Mouse (Mus musculus) ES-Bruce4 (cell line): ENCODE data around the gene Lyrm1.

Experiments
- CTCF ChIP-seq: IDR thresholded peaks from one replicate; pipeline ENCODE4 v1.8.1; 2011; ENCODE audit warnings: low read depth, low read length
- EP300 ChIP-seq: IDR thresholded peaks from 2 replicates; pipeline ENCODE4 v1.6.1; 2011; ENCODE audit warnings: low read depth, low read length; ENCODE audit not compliant: insufficient read depth
- POLR2A ChIP-seq: IDR thresholded peaks from one replicate; pipeline ENCODE4 v1.8.1; 2011; ENCODE audit warnings: low read length; ENCODE audit not compliant: insufficient read depth

GRCm38 (mm10) chr7:119959491-119959890, 63.8 kb downstream of the Lyrm1 start:
- TF ChIP-seq CTCF: no peak
- no peak for TF ChIP-seq EP300
- TF ChIP-seq POLR2A: no peak
